32 mouse cellular contexts compared by ENCODE assay signal in the genomic region with DNA sequence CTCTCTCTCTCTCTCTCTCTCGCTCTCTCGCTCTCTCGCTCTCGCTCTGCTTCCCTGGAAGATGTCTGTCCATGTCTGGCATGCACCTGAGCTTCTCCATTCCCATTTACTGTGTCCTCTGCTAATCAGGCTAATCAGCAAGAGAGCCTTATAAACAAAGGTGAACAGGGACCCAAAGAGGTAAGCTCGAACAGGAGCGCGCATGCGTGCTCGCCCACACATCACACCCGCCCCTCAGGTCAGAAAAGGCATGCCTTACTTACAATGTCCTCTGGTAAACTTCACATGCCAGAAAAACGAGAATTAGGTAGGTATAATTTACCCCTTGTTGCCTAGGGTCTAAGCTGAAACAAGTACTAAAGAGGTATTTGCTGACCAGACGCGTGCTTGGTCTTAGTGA.
A peak's percentile ranks its signal among the peaks of the same experiment; 100 is the strongest.
DNase-seq lines count a peak whose midpoint lies in the region; ATAC-seq and TF ChIP-seq lines count a peak whose summit lies in the region.
"Had no signal": no experiment of that assay in that cellular context is flagged by ENCODE, and none has a peak within 500 bp of the region (broad histone marks: within the 10 kb centered on the region; RNA-seq: fewer than 3 reads in every experiment).

No protein-coding gene starts in this region.

- H3K4me1 ChIP-seq in kidney, postnatal 0 days (replicated peaks; ENCODE audit: insufficient read depth, low read length), result peaks cover 6% of the 10 kb centered on the region; the same call in 1 of the 2 replicates
- peaks cover 30% of the 10 kb centered on the region for H3K4me1 ChIP-seq in limb, embryonic 11.5 days (ENCODE audit: control insufficient read depth, insufficient read depth, low read length)
- peaks cover 7% of the 10 kb centered on the region; the same call in 1 of the 2 replicates for H3K4me1 ChIP-seq in stomach, embryonic 14.5 days (ENCODE audit: control insufficient read depth, insufficient read depth, low read length)
- H3K4me1 ChIP-seq: forebrain, embryonic 15.5 days; intestine, embryonic 15.5 days; liver, embryonic 13.5 days; megakaryocyte, embryonic 14.5 days had no signal

- peak overlapping the region; percentile 15; the same call in 1 of the 2 replicates for H3K27ac ChIP-seq in kidney, postnatal 0 days
- no peak overlapping the region for H3K27ac ChIP-seq in limb, embryonic 11.5 days (replicated peaks; ENCODE audit: low read depth, low read length)
- peak overlapping the region; percentile 58; the same call in 1 of the 2 replicates for H3K27ac ChIP-seq in stomach, embryonic 14.5 days (ENCODE audit: low read length)
- H3K27ac ChIP-seq: embryonic facial prominence, embryonic 12.5 days; forebrain, embryonic 10.5 days; forebrain, embryonic 15.5 days; heart, embryonic 10.5 days; heart, embryonic 15.5 days; hindbrain, embryonic 12.5 days; hindbrain, postnatal 0 days; intestine, embryonic 15.5 days; limb, embryonic 15.5 days; liver, embryonic 13.5 days; midbrain, embryonic 12.5 days; neural tube, embryonic 12.5 days had no signal

- ATAC-seq in kidney, postnatal 0 days (replicated peaks; ENCODE audit: low FRiP score, low read depth), result no peak
- ATAC-seq in limb, embryonic 11.5 days (ENCODE audit: insufficient number of reproducible peaks, low FRiP score, low TSS enrichment, low read depth), result no peak
- ATAC-seq in stomach, embryonic 14.5 days (ENCODE audit: insufficient number of reproducible peaks, insufficient read depth, low FRiP score, low read depth), result no peak
- no peak for ATAC-seq in granulocyte monocyte progenitor cell, adult 5-6 weeks (replicated peaks; ENCODE audit: poor library complexity, severe bottlenecking)
- ATAC-seq: activated CD4-positive, CD25-positive, alpha-beta regulatory T cell, adult 4 months; forebrain, embryonic 15.5 days; hindbrain, postnatal 0 days had no signal

- H3K36me3 ChIP-seq in kidney, postnatal 0 days (ENCODE audit: insufficient read depth, low read length), result no peaks in the 10 kb centered on the region
- no peaks in the 10 kb centered on the region for H3K36me3 ChIP-seq in limb, embryonic 11.5 days (ENCODE audit: control insufficient read depth, insufficient read depth, low read length)
- H3K36me3 ChIP-seq in stomach, embryonic 14.5 days (ENCODE audit: control insufficient read depth, insufficient read depth, low read length), result no peaks in the 10 kb centered on the region
- H3K36me3 ChIP-seq: embryonic facial prominence, embryonic 12.5 days; forebrain, embryonic 10.5 days; forebrain, embryonic 15.5 days; heart, embryonic 10.5 days; heart, embryonic 15.5 days; hindbrain, embryonic 12.5 days; intestine, embryonic 15.5 days; limb, embryonic 15.5 days; liver, embryonic 13.5 days; midbrain, embryonic 12.5 days; neural tube, embryonic 12.5 days had no signal

- H3K4me2 ChIP-seq in kidney, postnatal 0 days (ENCODE audit: low read length), result no peak overlapping the region
- H3K4me2 ChIP-seq in limb, embryonic 11.5 days (ENCODE audit: low read depth, severe bottlenecking), result no peak overlapping the region
- H3K4me2 ChIP-seq in stomach, embryonic 14.5 days (replicated peaks; ENCODE audit: low read depth, low read length), result 0 out of 2 replicates have a peak overlapping the region, but pooled peaks have one; percentile 6
- H3K4me2 ChIP-seq: embryonic facial prominence, embryonic 12.5 days; forebrain, embryonic 15.5 days; heart, embryonic 15.5 days; hindbrain, embryonic 12.5 days; intestine, embryonic 15.5 days; limb, embryonic 15.5 days; liver, embryonic 13.5 days; midbrain, embryonic 12.5 days; neural tube, embryonic 12.5 days had no signal

- WGBS in kidney, postnatal 0 days, result 79% methylated on average over 13 of the region's 13 CpGs
- WGBS in limb, embryonic 11.5 days, result 84% methylated on average over 13 of the region's 13 CpGs
- 83% methylated on average over 13 of the region's 13 CpGs for WGBS in stomach, embryonic 14.5 days

- TF ChIP-seq CTCF in kidney, postnatal 0 days (IDR thresholded peaks at IDR 0.05; ENCODE audit: low read depth), result no peak

- H3K9ac ChIP-seq in kidney, postnatal 0 days (ENCODE audit: low read depth, low read length), result no peak overlapping the region
- no peak overlapping the region for H3K9ac ChIP-seq in limb, embryonic 11.5 days (ENCODE audit: low read length)
- H3K9ac ChIP-seq in stomach, embryonic 14.5 days (replicated peaks; ENCODE audit: low read depth, low read length), result no peak overlapping the region
- H3K9ac ChIP-seq: embryonic facial prominence, embryonic 12.5 days; forebrain, embryonic 15.5 days; heart, embryonic 15.5 days; hindbrain, embryonic 12.5 days; intestine, embryonic 15.5 days; limb, embryonic 15.5 days; liver, embryonic 13.5 days; midbrain, embryonic 12.5 days; neural tube, embryonic 12.5 days had no signal

- H3K27me3 ChIP-seq in kidney, postnatal 0 days (ENCODE audit: insufficient read depth, low read length), result no peaks in the 10 kb centered on the region
- no peaks in the 10 kb centered on the region for H3K27me3 ChIP-seq in limb, embryonic 11.5 days (ENCODE audit: control insufficient read depth, insufficient read depth, low read length)
- no peaks in the 10 kb centered on the region for H3K27me3 ChIP-seq in stomach, embryonic 14.5 days (ENCODE audit: control insufficient read depth, insufficient read depth, low read length)
- H3K27me3 ChIP-seq: CH12.LX; embryonic facial prominence, embryonic 12.5 days; heart, embryonic 15.5 days; limb, embryonic 15.5 days; liver, embryonic 13.5 days; megakaryocyte, embryonic 14.5 days; midbrain, embryonic 12.5 days; neural tube, embryonic 12.5 days had no signal

- H3K4me3 ChIP-seq in kidney, postnatal 0 days (replicated peaks; ENCODE audit: low read depth, low read length), result no peak overlapping the region
- no peak overlapping the region for H3K4me3 ChIP-seq in limb, embryonic 11.5 days (ENCODE audit: low read depth, low read length)
- no peak overlapping the region for H3K4me3 ChIP-seq in stomach, embryonic 14.5 days (ENCODE audit: low read depth, low read length)
- H3K4me3 ChIP-seq: embryonic facial prominence, embryonic 12.5 days; forebrain, embryonic 10.5 days; forebrain, embryonic 15.5 days; heart, embryonic 10.5 days; heart, embryonic 15.5 days; hindbrain, embryonic 12.5 days; intestine, embryonic 15.5 days; limb, embryonic 15.5 days; liver, embryonic 13.5 days; megakaryocyte, embryonic 14.5 days; midbrain, embryonic 12.5 days; myocyte; neural tube, embryonic 12.5 days had no signal

- DNase-seq in heart, adult 11 months, result peak; percentile 65
- no peak for DNase-seq in heart, adult 18-20 months
- no peak for DNase-seq in kidney, postnatal 0 days (ENCODE audit: low spot score)
- no peak for DNase-seq in kidney, postnatal 4 days
- peak; percentile 20 for DNase-seq in limb, embryonic 11.5 days (ENCODE audit: low spot score)
- no peak for DNase-seq in embryo, embryonic 9.5 days (ENCODE audit: extremely low spot score)
- DNase-seq: adrenal gland, adult 8-10 months; cerebellum, adult 8-10 months; cerebellum, postnatal 25 days; gastrocnemius, postnatal 36 days; kidney, postnatal 36 days; liver, embryonic 13.5 days; right cerebral cortex, adult 18-20 months; right cerebral cortex, postnatal 4 days; thymus, postnatal 25 days had no signal

- H3K9me3 ChIP-seq in kidney, postnatal 0 days (replicated peaks; ENCODE audit: low read length), result no peaks in the 10 kb centered on the region
- H3K9me3 ChIP-seq in limb, embryonic 11.5 days (ENCODE audit: control insufficient read depth, low read length), result no peaks in the 10 kb centered on the region
- H3K9me3 ChIP-seq in stomach, embryonic 14.5 days (ENCODE audit: control insufficient read depth, low read depth, low read length), result no peaks in the 10 kb centered on the region
- H3K9me3 ChIP-seq: embryonic facial prominence, embryonic 12.5 days; forebrain, embryonic 10.5 days; forebrain, embryonic 15.5 days; heart, embryonic 10.5 days; heart, embryonic 15.5 days; hindbrain, embryonic 12.5 days; intestine, embryonic 15.5 days; limb, embryonic 15.5 days; liver, embryonic 13.5 days; megakaryocyte, embryonic 14.5 days; midbrain, embryonic 12.5 days; neural tube, embryonic 12.5 days had no signal

Comparison
In these comparisons a context has a peak if more than half of its experiments do, and no peak if none do; other contexts are left out.
1. DNase-seq: peak in heart, adult 11 months (single experiment) and limb, embryonic 11.5 days (single experiment); none in heart, adult 18-20 months (0 of 2), kidney, postnatal 0 days (single experiment), kidney, postnatal 4 days (0 of 2) and embryo, embryonic 9.5 days (single experiment).